Mouse (Mus musculus): ENCODE measurements at regions not wholly inside any gene's neighbourhood (a gene's known extent, or its start where the extent isn't known, plus 50 kb on each side); places are given as distances from the start of the nearest gene placed in this dataset.
"Not testable (repeated sequence)": the region's sequence is repeated elsewhere in the genome, so short reads cannot be mapped to it uniquely, and the experiment has no call there.

DNA sequence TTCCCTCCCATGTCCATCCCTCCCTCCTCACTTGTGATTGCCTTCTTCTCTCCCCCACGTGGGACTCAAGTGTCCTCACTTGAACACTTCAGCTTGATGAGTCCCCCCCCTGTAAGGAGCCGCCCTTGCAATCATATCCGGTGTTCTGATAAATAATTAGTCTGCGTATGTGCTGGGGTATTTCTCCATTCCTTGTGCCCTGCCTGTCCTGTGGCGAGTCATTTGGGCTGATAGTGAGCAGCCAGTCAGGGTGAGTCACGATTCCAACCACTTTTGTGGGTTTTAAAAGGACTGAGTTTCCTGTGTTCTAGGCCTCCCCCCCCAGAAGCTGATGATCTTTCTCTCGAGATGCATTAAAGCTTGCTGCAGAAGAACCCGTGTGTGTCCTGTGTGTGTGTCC lies 820.9 kb downstream of the Kcnt2 start:
- DNase-seq = not testable (repeated sequence)

GRCm38 (mm10) chr1:141097575-141097974 lies 851.6 kb downstream of the Kcnt2 start:
- no peak for DNase-seq

DNA sequence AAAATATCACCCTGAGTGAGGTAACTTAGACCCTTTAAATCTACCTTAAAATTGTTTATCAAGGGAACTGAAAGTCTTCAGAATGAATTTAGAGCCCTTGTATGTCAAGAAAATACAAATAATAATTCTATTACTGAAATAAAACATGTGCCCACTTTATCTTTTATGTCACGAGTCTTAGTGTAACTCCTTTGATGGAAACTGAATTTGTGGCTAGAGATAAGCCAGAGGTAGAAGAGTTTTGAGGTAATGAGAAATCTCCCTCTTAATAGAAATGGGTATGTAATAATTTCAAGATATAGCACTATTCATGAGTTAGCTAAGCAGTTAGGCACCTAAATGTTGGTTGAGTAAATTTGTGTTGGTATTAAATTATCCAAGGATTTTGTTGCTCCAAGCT lies 856.6 kb downstream of the Kcnt2 start:
- no peak for DNase-seq

GRCm38 (mm10) chr1:141104034-141104433 lies 858.1 kb downstream of the Kcnt2 start:
- no peak for DNase-seq

DNA sequence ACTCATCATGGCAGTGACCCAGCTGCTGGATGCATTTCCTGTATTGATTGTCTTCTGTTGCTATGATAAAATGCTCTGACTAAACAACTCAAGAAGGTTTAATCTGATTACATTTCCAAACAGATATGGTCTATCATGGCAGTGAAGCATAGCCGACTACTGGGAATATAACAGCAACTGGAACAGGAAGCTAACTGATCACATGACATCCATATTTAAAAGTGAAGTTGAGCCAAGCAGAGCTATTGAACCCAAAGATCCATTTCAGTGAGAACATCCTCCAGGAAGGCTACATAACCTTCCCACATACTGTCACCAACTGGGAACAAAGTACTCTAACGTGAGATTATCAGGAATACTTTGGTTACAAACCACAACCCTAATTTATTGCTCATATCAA lies 858.7 kb downstream of the Kcnt2 start:
- no peak for DNase-seq

DNA sequence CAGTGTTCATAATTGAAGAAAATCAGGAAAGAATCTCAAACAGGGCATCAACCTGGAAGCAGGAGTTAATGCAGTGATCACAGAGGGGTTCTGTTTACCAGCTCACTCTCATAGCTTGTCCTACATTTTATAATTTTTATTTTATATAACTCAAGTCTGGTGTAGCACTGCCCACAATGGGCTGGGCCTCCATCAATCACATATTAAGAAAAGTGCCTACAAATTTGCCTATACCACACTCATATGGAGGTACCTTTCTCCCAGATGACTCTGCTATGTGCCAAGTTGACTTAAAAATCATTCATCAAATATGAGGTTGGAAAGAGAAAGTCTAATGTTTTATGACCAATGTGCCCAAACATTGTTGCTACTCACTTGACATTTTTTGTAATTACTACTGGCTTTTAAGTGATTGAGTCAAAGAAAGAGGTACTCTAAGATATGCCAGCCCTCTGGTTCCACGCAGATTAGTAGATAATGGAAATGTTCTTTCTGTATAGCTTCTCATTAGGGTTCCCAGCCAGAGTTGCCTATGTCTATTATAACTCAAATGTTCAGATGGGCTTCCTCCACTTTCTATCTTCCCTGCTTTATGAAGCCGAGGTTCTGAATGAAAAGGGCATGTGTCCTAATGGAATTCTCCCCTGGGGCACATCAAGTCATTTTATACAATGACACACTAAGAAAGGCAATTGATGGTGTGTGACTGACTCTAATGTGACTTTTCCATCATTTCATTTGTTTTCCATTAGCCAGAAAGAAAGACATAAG lies 891.0 kb downstream of the Kcnt2 start:
- DNase-seq = peak; percentile 34

DNA sequence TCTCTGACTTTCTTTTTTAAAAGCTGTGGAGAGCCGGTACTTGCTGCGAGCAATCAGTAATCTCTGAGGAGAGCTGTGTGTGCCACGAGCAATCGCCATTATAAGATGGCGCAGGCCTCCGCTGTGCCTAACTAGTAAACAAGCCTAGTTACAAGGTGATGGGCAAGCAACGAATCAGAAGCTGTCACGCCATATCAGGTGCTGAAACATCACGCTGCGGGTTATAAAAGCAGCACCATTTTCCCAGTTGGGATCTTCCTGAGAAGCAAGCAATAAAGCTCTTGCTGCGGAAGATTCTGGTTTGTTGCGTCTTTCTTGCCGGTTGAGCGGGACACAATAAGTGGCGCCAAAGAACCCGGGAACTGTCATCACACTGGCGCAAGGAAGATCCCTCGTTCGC lies 894.2 kb downstream of the Kcnt2 start:
- DNase-seq = not testable (repeated sequence)

GRCm38 (mm10) chr1:141145759-141146158 lies 899.8 kb downstream of the Kcnt2 start:
- peak; percentile 7 for DNase-seq

DNA sequence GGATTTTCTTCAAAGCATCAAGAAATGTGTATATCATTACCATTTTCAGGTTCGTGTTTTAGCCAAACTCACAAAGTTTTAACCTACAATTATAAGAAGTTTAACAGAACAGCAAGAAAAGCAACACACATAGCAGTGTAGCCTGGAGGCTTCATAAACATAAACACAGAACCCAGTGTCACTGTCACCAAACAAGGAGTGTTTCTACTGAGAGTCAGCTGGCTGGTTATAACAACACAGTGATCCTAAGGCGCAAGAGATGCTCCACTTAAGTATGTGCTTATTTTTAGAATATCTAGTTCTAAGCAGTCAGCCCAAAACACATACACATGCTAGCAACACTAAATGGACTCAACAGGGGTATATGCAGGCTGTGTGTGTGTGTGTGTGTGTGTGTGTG lies 903.9 kb downstream of the Kcnt2 start:
- DNase-seq = no peak

DNA sequence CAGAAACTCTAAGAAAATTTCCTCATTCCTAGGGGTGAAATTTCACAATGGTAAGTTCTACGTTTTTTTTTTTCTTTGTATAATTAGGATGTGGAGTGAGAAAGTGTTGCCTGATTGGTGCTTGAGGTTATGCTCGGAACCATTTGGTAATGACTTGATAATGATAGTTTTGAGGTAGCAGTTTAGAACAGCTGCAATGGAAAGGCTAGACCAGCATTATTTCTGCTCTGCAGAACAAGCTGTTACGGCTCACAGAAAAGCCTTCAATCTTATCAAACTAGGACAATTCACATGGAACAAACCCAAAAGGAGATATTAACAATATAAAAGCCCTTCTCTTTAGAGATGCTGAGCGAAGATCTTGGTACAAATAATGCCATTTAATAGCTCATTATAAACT lies 908.6 kb downstream of the Kcnt2 start:
- no peak for DNase-seq

- no peak for DNase-seq
Measured at GRCm38 (mm10) chr1:141161772-141162171, 915.8 kb downstream of the Kcnt2 start.

Data from embryo, embryonic 11 days (tissue).